Mouse (Mus musculus): ENCODE data around the gene Myoz1.

- TF ChIP-seq CTCF (IDR thresholded peaks at IDR 0.05; ENCODE audit: borderline replicate concordance, extremely low read depth, insufficient read depth, insufficient read length) (no peak), POLR2A (IDR thresholded peaks at IDR 0.05; ENCODE audit: borderline replicate concordance, extremely low read depth, insufficient read depth, insufficient read length, poor library complexity, severe bottlenecking) (no peak)
These were observed 18.3 kb downstream of the Myoz1 start for GRCm38 (mm10) chr14:20637818-20638574.
